Mouse (Mus musculus) intestine, embryonic 16.5 days (tissue): ENCODE measurements at regions not wholly inside any gene's neighbourhood (a gene's known extent, or its start where the extent isn't known, plus 50 kb on each side); places are given as distances from the start of the nearest gene placed in this dataset.

Experiments
- ATAC-seq: fragments of 200-750 bp; cut with Nextera tagmentation; 2 replicates; pipeline ENCODE4 v1.8.0; 2017; ENCODE audit warnings: moderate TSS enrichment, moderate library complexity
- H3K27ac ChIP-seq: fragments of 300-500 bp; sonication (generic); 2 replicates; pipeline ENCODE4 v1.5.1; 2014; ENCODE audit warnings: mild to moderate bottlenecking, low read length
- H3K27me3 ChIP-seq: fragments of 300-500 bp; sonication (generic); replicated peaks from 2 replicates; pipeline ENCODE4 v1.6.1; 2014; ENCODE audit warnings: low read length, control low read depth, mixed read lengths; ENCODE audit not compliant: control insufficient read depth, insufficient read depth
- H3K36me3 ChIP-seq: fragments of 300-500 bp; sonication (generic); 2 replicates; pipeline ENCODE4 v1.6.1; 2014; ENCODE audit warnings: low read length, control low read depth; ENCODE audit not compliant: control insufficient read depth, insufficient read depth
- H3K4me1 ChIP-seq: fragments of 300-500 bp; sonication (generic); 2 replicates; pipeline ENCODE4 v1.6.1; 2014; ENCODE audit warnings: low read length, control low read depth, mixed read lengths; ENCODE audit not compliant: control insufficient read depth, insufficient read depth
- H3K4me2 ChIP-seq: fragments of 300-500 bp; sonication (generic); 2 replicates; pipeline ENCODE4 v1.6.1; 2014; ENCODE audit warnings: low read depth, low read length, control low read depth
- H3K4me3 ChIP-seq: fragments of 300-500 bp; sonication (generic); 2 replicates; pipeline ENCODE4 v1.5.1; 2014; ENCODE audit warnings: mild to moderate bottlenecking, low read length
- H3K9ac ChIP-seq: fragments of 300-500 bp; sonication (generic); 2 replicates; pipeline ENCODE4 v1.6.1; 2014; ENCODE audit warnings: low read depth, low read length
- H3K9me3 ChIP-seq: fragments of 300-500 bp; sonication (generic); 2 replicates; pipeline ENCODE4 v1.6.1; 2016; ENCODE audit warnings: low read length, control low read depth; ENCODE audit not compliant: control insufficient read depth
- WGBS: fragments of 180-500 bp; shearing (Covaris S2); extraction: QIAGEN DNeasy Blood & Tissue Kit; methylation state at CpG from one replicate; pipeline ENCODE4 v1.1.7; 2014; 5-methylcytosine and 5-hydroxymethylcytosine counted together

DNA sequence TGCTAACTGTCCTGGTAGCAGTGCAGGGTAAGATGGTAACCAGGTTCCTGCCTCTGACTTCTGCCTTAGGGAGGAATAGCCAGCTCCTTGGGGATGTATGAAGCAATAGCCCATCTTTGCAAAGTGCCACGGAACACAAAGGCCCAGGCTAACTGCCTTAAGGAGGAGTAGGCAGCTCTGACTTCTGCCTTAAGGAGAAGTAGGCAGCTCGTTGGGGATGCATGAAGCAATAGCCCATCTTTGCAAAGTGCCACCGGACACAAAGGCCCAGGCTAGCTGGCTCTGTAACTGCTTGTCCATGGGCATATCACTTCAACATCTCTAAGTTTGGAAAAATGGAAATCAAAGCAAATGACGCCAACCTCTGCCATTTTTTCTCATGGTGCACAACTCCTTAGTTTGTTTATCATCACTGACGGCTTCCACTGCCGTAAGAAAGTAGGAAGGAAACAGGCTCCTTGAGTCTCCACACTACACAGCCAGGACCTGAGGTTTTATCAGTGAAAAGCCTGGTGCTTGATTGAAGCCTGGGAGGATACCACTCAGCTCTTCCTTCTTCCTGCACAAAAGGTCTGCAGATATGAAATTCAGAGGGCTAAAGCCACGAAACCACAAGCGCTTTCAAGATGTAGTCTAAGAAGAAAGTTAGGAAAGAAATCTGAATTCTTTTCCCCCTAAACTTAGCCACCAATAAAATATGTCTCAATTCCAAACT, 74.4 kb upstream of the Lpp start:
- Histone ChIP-seq H3K4me3 (no peak overlapping the region), H3K9ac (no peak overlapping the region), H3K4me1 (peaks cover under 1% of the 10 kb centered on the region; the same call in 1 of the 2 replicates), H3K36me3 (no peaks in the 10 kb centered on the region), H3K4me2 (no peak overlapping the region), H3K27me3 (no peaks in the 10 kb centered on the region), H3K27ac (no peak overlapping the region), H3K9me3 (no peaks in the 10 kb centered on the region)
- ATAC-seq, result no peak
- WGBS, result 84% methylated on average over 8 of the region's 8 CpGs

DNA sequence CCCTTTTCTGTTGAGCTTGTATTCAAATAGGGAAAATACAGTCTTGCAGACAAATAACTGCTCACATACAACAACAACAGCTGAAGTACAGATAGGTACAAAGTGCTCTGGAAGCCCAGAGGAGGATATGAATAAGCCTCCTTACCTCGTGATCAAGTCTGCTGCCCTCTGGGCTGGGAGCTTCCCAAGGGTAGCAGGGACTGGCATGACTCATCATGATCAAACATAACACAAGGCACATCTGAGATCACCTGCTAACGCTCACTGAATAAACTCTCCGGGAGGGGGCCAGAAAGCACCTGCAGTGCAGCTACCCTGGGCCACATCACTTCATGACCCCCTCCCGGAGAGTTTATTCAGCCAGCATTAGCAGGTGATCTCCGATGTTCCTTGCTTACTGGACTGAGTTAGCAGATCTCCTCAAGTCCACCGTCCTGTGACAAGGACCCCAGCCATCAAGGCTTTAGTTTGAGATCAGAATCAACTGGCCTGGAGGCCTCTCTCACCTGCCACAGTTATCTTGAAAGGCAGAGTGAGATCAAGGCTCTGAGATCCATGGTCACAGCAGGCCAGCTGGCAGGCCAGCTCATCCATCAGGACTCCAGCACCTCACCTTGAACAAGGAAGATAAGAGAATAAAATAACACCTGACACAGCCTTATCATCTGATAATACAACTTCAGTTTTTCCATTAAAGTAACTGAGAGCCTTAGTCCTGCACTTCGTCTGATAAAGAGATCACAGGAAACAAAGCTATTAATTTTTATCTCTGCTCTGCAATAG, 79.6 kb upstream of the Lpp start:
- H3K27me3 ChIP-seq, result no peaks in the 10 kb centered on the region
- peak; percentile 97 for ATAC-seq
- H3K9ac ChIP-seq, result no peak overlapping the region
- peak overlapping the region; percentile 83 for H3K27ac ChIP-seq
- WGBS, result 43% methylated on average over 7 of the region's 7 CpGs
- H3K4me2 ChIP-seq, result 0 out of 2 replicates have a peak overlapping the region, but pooled peaks have one; percentile 19
- H3K9me3 ChIP-seq, result no peaks in the 10 kb centered on the region
- H3K36me3 ChIP-seq, result no peaks in the 10 kb centered on the region
- H3K4me1 ChIP-seq, result peaks cover 3% of the 10 kb centered on the region
- H3K4me3 ChIP-seq, result no peak overlapping the region

DNA sequence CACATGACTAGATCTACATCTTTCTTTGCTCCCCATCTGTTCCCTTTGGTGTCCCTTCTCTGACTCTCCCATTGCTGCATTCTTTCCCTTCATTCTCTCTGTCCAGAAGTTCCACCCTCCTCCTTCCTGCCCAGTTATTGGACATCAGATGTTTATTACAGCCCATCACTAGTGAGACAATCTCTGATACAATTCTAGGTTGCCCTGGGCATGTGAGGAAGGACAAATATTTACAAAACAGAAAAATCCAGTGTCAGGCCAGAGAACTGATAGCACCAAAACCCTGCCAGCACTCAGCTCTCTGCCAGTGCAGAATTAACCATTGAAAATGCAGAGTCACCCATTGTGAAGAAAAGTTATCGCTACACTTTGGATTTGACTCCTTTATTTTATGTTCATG, 87.9 kb upstream of the Lpp start:
- Histone ChIP-seq H3K27ac (no peak overlapping the region), H3K27me3 (no peaks in the 10 kb centered on the region), H3K9ac (no peak overlapping the region), H3K36me3 (no peaks in the 10 kb centered on the region), H3K9me3 (no peaks in the 10 kb centered on the region), H3K4me2 (no peak overlapping the region), H3K4me1 (no peaks in the 10 kb centered on the region), H3K4me3 (no peak overlapping the region)
- ATAC-seq, result no peak
- WGBS, result 91% methylated on average over 1 of the region's 1 CpGs

- Histone ChIP-seq H3K27me3 (no peaks in the 10 kb centered on the region), H3K4me2 (0 out of 2 replicates have a peak overlapping the region, but pooled peaks have one; percentile 27), H3K9ac (no peak overlapping the region), H3K36me3 (no peaks in the 10 kb centered on the region), H3K4me1 (peaks cover 8% of the 10 kb centered on the region; the same call in 1 of the 2 replicates), H3K27ac (no peak overlapping the region; the same call in 1 of the 2 replicates), H3K9me3 (no peaks in the 10 kb centered on the region), H3K4me3 (no peak overlapping the region)
- 37% methylated on average over 3 of the region's 3 CpGs for WGBS
- no peak for ATAC-seq
These were observed 96.5 kb upstream of the Lpp start for GRCm38 (mm10) chr16:24296790-24297189.

GRCm38 (mm10) chr16:24295626-24296440, 97.5 kb upstream of the Lpp start:
- peaks cover 8% of the 10 kb centered on the region; the same call in 1 of the 2 replicates for H3K4me1 ChIP-seq
- peak overlapping the region; percentile 18; the same call in 1 of the 2 replicates for H3K4me3 ChIP-seq
- ATAC-seq, result peak; percentile 92
- 55% methylated on average over 7 of the region's 7 CpGs for WGBS
- no peaks in the 10 kb centered on the region for H3K9me3 ChIP-seq
- H3K27me3 ChIP-seq, result no peaks in the 10 kb centered on the region
- H3K36me3 ChIP-seq, result no peaks in the 10 kb centered on the region
- no peak overlapping the region for H3K9ac ChIP-seq
- peak overlapping the region; percentile 76 for H3K27ac ChIP-seq
- H3K4me2 ChIP-seq, result peak overlapping the region; percentile 27; the same call in 1 of the 2 replicates

DNA sequence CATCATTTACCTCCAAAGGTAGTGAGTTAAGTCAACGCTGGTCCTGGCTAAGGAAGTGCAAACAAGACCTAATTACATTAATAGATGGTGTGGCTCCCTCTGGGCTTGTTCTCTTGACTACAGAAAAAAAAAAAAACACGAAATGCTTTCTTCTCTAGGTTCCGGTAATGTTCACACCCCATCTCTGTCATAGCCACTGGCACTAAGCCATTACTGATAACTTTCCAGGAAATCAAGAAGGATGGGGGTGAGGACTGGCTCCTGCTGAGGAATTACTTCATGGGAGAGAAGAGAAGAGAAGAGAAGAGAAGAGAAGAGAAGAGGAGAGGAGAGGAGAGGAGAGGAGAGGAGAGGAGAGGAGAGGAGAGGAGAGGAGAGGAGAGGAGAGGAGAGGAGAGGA, 109.1 kb upstream of the Lpp start:
- peaks cover 9% of the 10 kb centered on the region; the same call in 1 of the 2 replicates for H3K4me1 ChIP-seq
- no peaks in the 10 kb centered on the region for H3K27me3 ChIP-seq
- 59% methylated on average over 3 of the region's 3 CpGs for WGBS
- H3K9ac ChIP-seq, result no peak overlapping the region
- ATAC-seq, result no peak
- H3K4me2 ChIP-seq, result no peak overlapping the region
- H3K4me3 ChIP-seq, result no peak overlapping the region
- H3K36me3 ChIP-seq, result no peaks in the 10 kb centered on the region
- no peak overlapping the region for H3K27ac ChIP-seq
- no peaks in the 10 kb centered on the region for H3K9me3 ChIP-seq

DNA sequence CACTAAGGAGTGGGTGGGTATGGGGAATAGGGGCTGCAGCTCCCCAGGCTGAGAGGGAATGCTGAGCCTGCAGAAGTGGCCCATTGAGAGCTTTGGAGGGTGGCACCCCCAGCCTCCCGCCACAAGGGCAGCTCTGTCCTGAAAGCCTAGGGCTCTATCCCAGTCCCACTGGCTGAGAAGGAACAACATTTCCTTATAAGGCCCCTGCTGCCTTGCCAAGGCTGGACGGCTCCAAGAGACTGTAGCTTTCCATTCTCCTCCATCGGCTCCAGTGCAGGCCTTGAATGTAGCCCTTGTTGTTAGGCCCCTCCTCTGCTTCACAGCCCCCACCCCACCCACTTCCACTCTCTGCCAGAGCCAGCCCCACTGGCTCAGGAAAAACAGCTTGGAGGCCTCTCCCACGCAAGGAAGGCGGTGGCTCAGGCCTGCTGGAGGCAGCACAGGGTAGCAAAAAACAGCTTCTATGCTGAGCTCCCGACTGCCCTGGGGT, 111.1 kb upstream of the Lpp start:
- H3K27me3 ChIP-seq, result no peaks in the 10 kb centered on the region
- no peaks in the 10 kb centered on the region for H3K9me3 ChIP-seq
- no peaks in the 10 kb centered on the region for H3K36me3 ChIP-seq
- H3K9ac ChIP-seq, result no peak overlapping the region
- ATAC-seq, result peak; percentile 93
- H3K4me3 ChIP-seq, result no peak overlapping the region
- no peak overlapping the region for H3K4me2 ChIP-seq
- 21% methylated on average over 6 of the region's 6 CpGs for WGBS
- H3K27ac ChIP-seq, result peak overlapping the region; percentile 56; the same call in 1 of the 2 replicates
- peaks cover 9% of the 10 kb centered on the region; the same call in 1 of the 2 replicates for H3K4me1 ChIP-seq

- H3K27ac ChIP-seq, result 0 out of 2 replicates have a peak overlapping the region, but pooled peaks have one; percentile 7
- WGBS, result 73% methylated on average over 5 of the region's 5 CpGs
- H3K27me3 ChIP-seq, result no peaks in the 10 kb centered on the region
- H3K4me2 ChIP-seq, result no peak overlapping the region
- no peak for ATAC-seq
- peaks cover 9% of the 10 kb centered on the region; the same call in 1 of the 2 replicates for H3K4me1 ChIP-seq
- H3K4me3 ChIP-seq, result no peak overlapping the region
- no peaks in the 10 kb centered on the region for H3K9me3 ChIP-seq
- H3K9ac ChIP-seq, result no peak overlapping the region
- H3K36me3 ChIP-seq, result no peaks in the 10 kb centered on the region
These were observed 111.7 kb upstream of the Lpp start for GRCm38 (mm10) chr16:24281561-24281960.

DNA sequence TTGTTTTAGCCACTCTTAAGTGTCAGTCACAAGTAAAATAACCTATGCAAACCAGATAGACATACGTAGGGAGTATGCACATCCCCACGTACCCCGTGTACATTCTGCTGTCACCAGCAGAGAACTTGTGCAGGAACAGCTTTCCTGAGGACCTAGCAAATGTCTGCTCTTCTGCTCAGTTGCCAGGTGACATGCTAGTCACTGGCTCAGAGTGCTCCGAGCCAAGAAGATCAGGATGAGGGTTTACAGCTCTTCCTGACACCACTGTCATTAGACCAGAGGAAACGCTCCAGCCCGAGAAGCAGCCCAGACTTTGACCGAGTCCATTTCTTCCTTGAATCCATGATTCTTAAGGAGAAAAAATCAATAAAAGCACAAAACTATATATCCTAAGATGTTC, 115.5 kb upstream of the Lpp start:
- no peaks in the 10 kb centered on the region for H3K27me3 ChIP-seq
- no peaks in the 10 kb centered on the region for H3K9me3 ChIP-seq
- H3K4me2 ChIP-seq, result no peak overlapping the region
- H3K4me1 ChIP-seq, result peaks cover 8% of the 10 kb centered on the region; the same call in 1 of the 2 replicates
- H3K4me3 ChIP-seq, result no peak overlapping the region
- H3K36me3 ChIP-seq, result no peaks in the 10 kb centered on the region
- H3K27ac ChIP-seq, result no peak overlapping the region
- 71% methylated on average over 7 of the region's 7 CpGs for WGBS
- no peak overlapping the region for H3K9ac ChIP-seq
- no peak for ATAC-seq
